ENCODE assay signal across 9 mouse cellular contexts in the genomic region with DNA sequence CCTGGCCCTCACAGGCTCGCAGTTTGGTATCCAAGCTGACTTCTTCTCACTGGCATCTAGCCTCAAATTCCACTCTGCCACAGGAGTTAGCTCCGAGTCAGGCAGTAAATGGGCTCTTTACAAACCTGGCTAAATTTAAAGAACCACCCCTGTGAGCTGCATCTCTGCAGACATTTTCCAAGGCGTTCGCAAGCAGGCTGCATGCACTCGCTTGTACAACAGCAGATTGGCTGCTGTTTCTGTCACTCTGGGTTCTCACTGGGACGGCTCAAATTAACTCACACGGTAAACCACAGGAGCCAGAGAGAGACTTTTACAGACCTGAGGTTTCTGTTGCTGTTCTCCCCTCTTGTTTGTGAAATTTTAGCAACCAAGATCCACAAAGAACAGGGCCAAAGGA.
DNase-seq lines count a peak whose midpoint lies in the region; ATAC-seq lines count a peak whose summit lies in the region.
"Had no signal": no experiment of that assay in that cellular context is flagged by ENCODE, and none has a peak within 500 bp of the region (broad histone marks: within the 10 kb centered on the region; RNA-seq: fewer than 3 reads in every experiment).

No protein-coding gene starts in this region.

- H3K27ac ChIP-seq in heart, embryonic 11.5 days (ENCODE audit: low read depth, low read length) = no peak overlapping the region
- H3K27ac ChIP-seq in heart, embryonic 10.5 days = no peak overlapping the region
- H3K27ac ChIP-seq: lung, embryonic 15.5 days had no signal

- 49% methylated on average over 7 of the region's 7 CpGs for WGBS in heart, embryonic 11.5 days (ENCODE audit: insufficient replicate concordance)
- 52% methylated on average over 7 of the region's 7 CpGs for WGBS in heart, embryonic 10.5 days

- H3K4me1 ChIP-seq in heart, embryonic 11.5 days (ENCODE audit: control insufficient read depth, insufficient read depth, low read length) = no peaks in the 10 kb centered on the region
- H3K4me1 ChIP-seq in heart, embryonic 10.5 days = peaks cover 13% of the 10 kb centered on the region

- H3K9me3 ChIP-seq in heart, embryonic 11.5 days (replicated peaks; ENCODE audit: control insufficient read depth, low read length) = no peaks in the 10 kb centered on the region
- no peaks in the 10 kb centered on the region for H3K9me3 ChIP-seq in heart, embryonic 10.5 days
- H3K9me3 ChIP-seq: lung, embryonic 15.5 days had no signal

- H3K4me2 ChIP-seq in heart, embryonic 11.5 days = peak overlapping the region; percentile 14; the same call in 1 of the 2 replicates
- H3K4me2 ChIP-seq: lung, embryonic 15.5 days had no signal

- no peak for ATAC-seq in heart, embryonic 11.5 days (replicated peaks; ENCODE audit: insufficient number of reproducible peaks, low FRiP score, low TSS enrichment)

- no peaks in the 10 kb centered on the region for H3K36me3 ChIP-seq in heart, embryonic 11.5 days (ENCODE audit: control insufficient read depth, insufficient read depth, low read length)
- no peaks in the 10 kb centered on the region for H3K36me3 ChIP-seq in heart, embryonic 10.5 days
- H3K36me3 ChIP-seq: lung, embryonic 15.5 days had no signal

- H3K9ac ChIP-seq in heart, embryonic 11.5 days (ENCODE audit: low read depth, low read length) = no peak overlapping the region
- H3K9ac ChIP-seq: lung, embryonic 15.5 days had no signal

- H3K4me3 ChIP-seq in heart, embryonic 11.5 days (ENCODE audit: low read depth, low read length) = no peak overlapping the region
- no peak overlapping the region for H3K4me3 ChIP-seq in heart, embryonic 10.5 days
- H3K4me3 ChIP-seq: lung, embryonic 15.5 days had no signal

- DNase-seq in heart, embryonic 10.5 days (ENCODE audit: low spot score) = no peak
- peak; percentile 79 for DNase-seq in brain, adult 2 months (ENCODE audit: low read depth, low spot score)
- peak; percentile 68 for DNase-seq in forelimb bud, embryonic 11.5 days (ENCODE audit: low read depth, low spot score)
- DNase-seq in left cerebral cortex, postnatal 36 days (ENCODE audit: low spot score in 2 of 2) = peak; percentile 50 to 63
- DNase-seq in ovary, adult 18-20 months (ENCODE audit: low spot score) = no peak
- no peak for DNase-seq in natural killer cell, adult 2 months (ENCODE audit: low spot score in 2 of 2)
- no peak for DNase-seq in T-cell, adult 2 months (ENCODE audit: low spot score)

- no peaks in the 10 kb centered on the region for H3K27me3 ChIP-seq in heart, embryonic 11.5 days (ENCODE audit: control insufficient read depth, insufficient read depth, low read length)
- H3K27me3 ChIP-seq in heart, embryonic 10.5 days (ENCODE audit: insufficient read depth, poor library complexity, severe bottlenecking) = peaks cover 3% of the 10 kb centered on the region; the same call in 1 of the 2 replicates
- H3K27me3 ChIP-seq: lung, embryonic 15.5 days had no signal

- intact Hi-C loops in left cerebral cortex, postnatal 36 days (cut with DNase I) = loop anchor here (10.0 kb wide), 1 partner anchor 1808 kb away; no protein-coding TSS in a partner anchor

Comparison
In these comparisons a context has a peak if more than half of its experiments do, and no peak if none do; other contexts are left out.
1. DNase-seq: peak in brain, adult 2 months (single experiment), forelimb bud, embryonic 11.5 days (single experiment) and left cerebral cortex, postnatal 36 days (2 of 2); none in heart, embryonic 10.5 days (single experiment), ovary, adult 18-20 months (single experiment), natural killer cell, adult 2 months (0 of 2) and T-cell, adult 2 months (single experiment).